Mouse (Mus musculus) C2C12 (cell line): ENCODE data around the gene Rimbp2.

Experiments used
- CTCF ChIP-seq: IDR thresholded peaks from one replicate; pipeline ENCODE4 v1.5.1; 2011; ENCODE audit not compliant: control insufficient read depth, insufficient read depth, insufficient read length
- MAX ChIP-seq: IDR thresholded peaks from one replicate; pipeline ENCODE4 v1.6.1; 2011; ENCODE audit warnings: mild to moderate bottlenecking, control low read depth
- MYOD1 ChIP-seq: IDR thresholded peaks from one replicate; pipeline ENCODE4 v1.6.1; 2011; ENCODE audit warnings: low read depth; ENCODE audit not compliant: control insufficient read depth, insufficient read length
- MYOG ChIP-seq: IDR thresholded peaks from one replicate; pipeline ENCODE4 v1.6.1; 2011; ENCODE audit not compliant: control insufficient read depth, insufficient read length; ENCODE audit errors: extremely low read depth
- USF1 ChIP-seq: IDR thresholded peaks from one replicate; pipeline ENCODE4 v1.6.1; 2011; ENCODE audit warnings: low read depth, mild to moderate bottlenecking, control low read depth, moderate library complexity

DNA sequence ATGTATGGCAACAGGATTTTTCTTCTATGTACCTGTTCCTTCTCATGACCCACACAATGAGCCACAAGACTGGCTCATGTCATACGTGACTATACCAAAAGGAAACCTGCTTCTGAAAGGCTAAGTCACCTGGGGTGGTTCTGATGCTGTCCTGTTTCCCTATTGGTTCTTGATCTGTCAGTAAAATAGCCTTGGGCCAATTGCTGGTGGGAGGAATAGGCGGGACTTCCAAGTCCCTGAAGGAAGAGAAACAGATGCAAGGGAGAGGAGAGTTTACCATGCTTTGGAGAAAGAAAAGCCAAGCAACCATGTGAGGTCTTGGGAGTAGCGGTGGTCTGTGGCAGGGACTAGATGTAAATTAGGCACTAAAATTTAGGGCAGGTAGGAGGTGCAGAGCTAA, 81.6 kb downstream of the Rimbp2 start:
- TF ChIP-seq CTCF, result no peak
- no peak for TF ChIP-seq MYOD1
- TF ChIP-seq USF1, result no peak
- no peak for TF ChIP-seq MAX
- TF ChIP-seq MYOG, result no peak
